Mouse (Mus musculus): ENCODE measurements at regions not wholly inside any gene's neighbourhood (a gene's known extent, or its start where the extent isn't known, plus 50 kb on each side); places are given as distances from the start of the nearest gene placed in this dataset.

DNA sequence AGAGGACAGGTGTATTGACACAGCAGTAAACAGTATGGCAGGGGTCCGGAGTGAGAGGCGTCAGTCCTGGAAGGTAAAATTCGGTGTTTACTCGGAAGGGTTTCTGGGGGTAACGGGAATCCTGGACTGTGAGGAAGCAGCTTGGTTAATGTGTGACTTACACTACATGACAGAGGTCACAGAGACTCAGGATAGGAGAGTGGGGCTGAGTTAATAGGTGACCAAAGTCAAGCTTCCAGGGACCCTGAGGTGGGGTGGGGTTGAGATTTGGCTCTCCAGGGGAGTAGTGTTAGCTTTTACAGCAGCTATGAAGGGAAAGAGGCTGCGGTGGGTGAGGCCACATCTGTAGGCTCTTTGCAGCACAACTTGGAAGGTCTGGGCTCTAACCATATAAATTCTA is 233.9 kb upstream of the Fn1 start:
- TF ChIP-seq CTCF (IDR thresholded peaks at IDR 0.05; ENCODE audit: borderline replicate concordance, insufficient read depth, low read length) (no peak), POLR2A (IDR thresholded peaks at IDR 0.05; ENCODE audit: low read depth, low read length) (no peak)
